Mouse (Mus musculus): Measurements from ENCODE around the gene AL731706.2.
"Not testable (repeated sequence)": the region's sequence is repeated elsewhere in the genome, so short reads cannot be mapped to it uniquely, and the experiment has no call there.

AL731706.2 gene

DNA sequence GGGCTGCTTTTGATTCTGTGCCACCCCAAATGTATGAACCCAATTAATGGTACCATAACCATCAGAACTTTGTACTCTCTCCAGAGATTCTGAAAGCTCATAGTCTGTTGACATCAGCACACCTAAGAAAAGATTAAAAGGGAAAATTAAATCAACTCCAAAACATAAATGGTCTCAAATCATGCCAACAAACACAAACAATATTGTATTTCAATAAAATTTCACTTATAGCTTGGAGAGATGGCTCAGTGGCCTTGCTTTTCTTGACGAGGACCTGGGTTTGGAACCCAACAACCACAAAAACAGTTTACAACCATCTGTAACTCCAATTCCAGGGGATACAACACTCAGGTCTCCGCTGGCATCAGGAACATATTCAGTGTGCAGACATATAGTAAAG, at the start of gene AL731706.2:
Gene AL731706.2 (minus strand): TSS at position 101 of the 400 bp plus-strand sequence.
- in situ Hi-C loops (cut with MboI, MseI), result no loop called here

DNA sequence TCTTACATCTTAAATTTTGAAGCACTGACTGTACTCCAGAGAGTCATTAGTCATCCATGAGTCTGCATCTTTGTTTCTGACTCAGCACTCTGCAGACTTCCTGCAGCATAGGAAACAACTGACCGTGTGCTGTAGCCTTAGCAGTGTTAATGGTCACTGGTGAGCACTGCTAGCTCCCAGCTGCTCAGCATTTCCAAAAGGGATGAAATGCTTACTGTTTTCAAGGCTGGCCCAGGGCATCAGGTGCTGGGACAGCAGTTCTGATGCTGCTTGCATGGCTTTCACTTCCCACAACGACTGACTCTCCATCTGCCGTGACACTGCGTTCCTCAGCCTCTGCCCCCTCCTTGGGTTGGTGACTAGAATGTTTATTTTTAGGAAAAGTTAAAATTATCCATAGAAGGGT, 35.5 kb upstream of the AL731706.2 start:
- in situ Hi-C loops (cut with MboI, MseI), result no loop called here

DNA sequence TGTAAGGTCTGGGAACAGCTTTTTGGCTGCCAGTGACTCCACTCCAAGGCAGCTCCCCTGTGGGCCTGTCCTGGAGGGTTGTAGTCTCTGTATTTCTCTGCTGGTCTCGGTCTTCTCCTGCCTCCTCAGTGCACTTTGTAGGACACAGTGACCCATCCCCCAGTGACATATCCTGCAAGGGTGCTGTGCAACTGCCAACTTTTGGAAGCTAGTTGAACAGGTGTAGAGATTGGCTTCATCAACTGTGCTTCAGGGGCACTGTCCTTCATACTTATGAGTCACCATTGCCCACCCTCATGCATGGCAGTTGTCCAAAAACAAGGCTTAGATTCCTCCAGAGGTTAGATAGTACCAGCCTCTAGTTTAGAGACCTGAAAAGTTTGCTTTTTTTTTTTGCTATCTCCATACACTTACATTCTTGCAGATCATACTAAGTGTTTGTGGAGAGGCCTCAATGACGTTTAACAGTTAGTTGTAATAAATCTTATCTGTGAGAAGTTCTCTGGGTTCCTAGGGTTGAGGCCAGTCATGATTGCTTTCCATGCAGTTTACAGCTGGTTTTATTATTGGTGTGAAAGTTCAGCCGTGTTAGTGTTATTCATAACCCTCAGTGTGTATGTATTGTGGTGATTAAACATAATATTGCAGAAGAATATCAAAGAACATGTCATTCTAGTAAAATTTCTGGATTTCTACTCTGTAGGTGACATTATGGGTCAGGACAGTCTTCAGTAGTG, 34.9 kb upstream of the AL731706.2 start:
- in situ Hi-C loops (cut with MboI, MseI), result no loop called here

DNA sequence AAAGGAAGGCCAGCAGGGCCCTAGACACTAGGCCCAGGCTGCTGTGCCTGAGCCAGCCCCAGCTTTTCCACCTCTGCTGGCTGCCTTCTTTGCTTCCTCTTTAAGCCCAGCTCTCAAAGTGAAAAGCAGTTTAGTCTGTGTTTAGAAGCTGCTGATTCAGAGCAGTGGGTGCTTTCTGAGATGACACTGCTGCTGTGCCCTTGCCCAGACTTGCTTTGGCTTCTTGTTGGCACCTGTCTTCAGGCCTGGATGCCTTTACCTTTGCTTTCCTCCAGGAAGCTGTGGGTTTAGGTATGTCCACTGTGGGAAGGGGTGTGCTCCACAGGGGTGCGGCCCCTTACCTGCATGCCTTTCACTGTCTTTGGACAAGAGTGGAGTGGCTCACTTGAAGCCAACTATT, 34.0 kb upstream of the AL731706.2 start:
- in situ Hi-C loops (cut with MboI, MseI), result no loop called here

DNA sequence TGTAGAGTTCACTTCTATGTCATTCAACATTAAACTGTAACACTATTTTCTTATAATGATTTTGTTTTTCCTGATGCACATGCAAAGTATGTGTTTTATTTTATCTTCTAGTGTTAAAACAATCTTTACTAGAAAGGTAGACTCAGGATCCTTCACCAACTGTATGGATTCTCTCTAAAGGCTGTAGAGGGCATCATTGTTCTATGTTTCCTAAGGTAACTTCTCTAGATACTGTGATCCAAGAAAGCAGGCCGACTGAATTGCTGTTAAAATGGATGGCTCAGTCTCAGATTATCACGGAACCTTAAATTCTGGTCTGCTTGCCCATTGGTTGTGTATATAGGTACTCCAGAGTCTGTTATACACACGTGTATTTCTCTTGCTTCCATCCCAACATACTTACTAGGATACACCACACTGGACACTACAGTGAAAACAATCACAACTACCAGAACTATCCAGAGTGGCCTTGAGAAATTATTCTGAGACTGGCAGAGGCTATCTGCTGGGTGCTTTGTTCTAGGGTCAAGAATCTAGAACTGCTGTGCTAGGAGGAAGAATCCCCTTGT, 28.9 kb upstream of the AL731706.2 start:
- in situ Hi-C loops (cut with MboI, MseI), result no loop called here

DNA sequence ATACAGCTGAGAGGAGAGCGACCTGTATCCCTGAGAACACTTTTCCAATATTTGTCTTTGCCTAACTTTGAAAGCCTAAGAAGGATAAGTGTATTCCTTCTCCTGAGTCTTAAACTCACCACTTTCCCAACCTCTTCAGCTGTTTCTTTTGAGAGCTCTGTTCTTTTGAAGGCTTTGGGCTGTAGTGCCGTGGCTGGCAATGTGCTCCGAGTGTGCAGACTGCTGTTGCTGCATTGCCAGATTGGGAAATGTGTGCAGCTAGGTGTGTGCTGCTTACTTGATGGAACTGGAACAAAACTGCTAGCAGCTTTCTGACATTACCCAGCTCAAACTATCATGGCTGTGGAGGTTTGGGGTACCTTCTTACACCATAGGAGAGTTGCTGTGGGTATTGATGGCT, 27.5 kb upstream of the AL731706.2 start:
- in situ Hi-C loops (cut with MboI, MseI), result no loop called here

DNA sequence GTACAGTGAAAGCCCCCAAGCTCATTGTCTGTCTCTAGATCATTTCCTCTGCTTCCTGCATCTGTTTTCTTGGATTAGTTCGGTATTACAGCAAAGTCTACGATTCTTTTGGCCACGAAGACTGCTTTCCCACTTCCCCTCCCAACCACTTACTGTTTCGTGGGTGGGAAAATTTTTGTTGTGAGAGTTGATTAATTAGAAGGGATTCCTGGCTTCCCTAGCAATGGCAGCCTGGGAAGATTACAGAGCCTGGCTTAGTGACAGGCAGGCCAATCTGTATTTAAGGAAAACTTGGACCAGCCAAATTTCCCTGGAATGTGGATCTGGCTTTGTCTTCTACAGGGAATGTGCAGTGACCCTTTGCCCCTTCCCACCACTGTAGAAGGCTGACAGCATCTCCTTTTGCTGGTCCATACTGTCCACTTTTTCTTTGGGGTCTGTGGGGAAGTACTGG, 26.5 kb upstream of the AL731706.2 start:
- in situ Hi-C loops (cut with MboI, MseI), result no loop called here

DNA sequence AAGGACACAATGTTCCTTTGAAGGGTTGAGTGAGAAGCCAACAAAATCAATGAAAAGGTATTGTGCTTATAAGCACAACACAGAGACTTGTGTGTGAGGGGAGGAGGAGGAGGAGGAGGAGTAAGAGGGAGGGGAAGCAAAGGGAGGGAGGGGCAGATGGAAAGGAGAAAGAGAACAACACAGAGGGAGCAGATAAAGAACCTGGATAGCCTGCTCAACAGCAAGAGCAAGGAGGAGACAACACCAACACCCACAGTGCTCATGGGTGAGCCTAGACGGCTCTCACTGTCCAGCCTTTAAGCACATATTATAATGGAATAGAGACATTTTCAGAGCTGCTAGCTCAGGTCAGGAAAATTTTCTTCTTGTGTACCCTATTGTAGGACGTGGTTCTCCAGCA, 23.8 kb upstream of the AL731706.2 start:
- in situ Hi-C loops (cut with MboI, MseI), result no loop called here

DNA sequence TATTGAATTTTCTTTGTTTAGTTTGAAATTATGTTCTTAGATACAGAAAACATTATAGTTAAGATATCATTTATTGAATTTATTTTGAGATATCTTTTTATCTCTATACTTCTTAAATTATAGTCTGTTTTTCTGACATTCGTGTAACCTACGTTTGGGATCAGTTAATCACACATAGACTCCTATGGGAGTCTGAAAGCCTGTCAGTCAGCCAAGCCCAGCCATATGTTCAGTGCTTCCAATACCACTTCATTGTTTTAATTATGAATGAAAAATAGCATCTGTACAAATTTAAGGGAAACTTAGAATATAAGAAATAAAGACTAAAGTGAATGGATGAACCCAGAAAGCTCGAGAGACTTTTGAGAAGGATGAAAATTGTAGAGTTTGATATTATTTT, 23.1 kb upstream of the AL731706.2 start:
- in situ Hi-C loops (cut with MboI, MseI), result no loop called here

DNA sequence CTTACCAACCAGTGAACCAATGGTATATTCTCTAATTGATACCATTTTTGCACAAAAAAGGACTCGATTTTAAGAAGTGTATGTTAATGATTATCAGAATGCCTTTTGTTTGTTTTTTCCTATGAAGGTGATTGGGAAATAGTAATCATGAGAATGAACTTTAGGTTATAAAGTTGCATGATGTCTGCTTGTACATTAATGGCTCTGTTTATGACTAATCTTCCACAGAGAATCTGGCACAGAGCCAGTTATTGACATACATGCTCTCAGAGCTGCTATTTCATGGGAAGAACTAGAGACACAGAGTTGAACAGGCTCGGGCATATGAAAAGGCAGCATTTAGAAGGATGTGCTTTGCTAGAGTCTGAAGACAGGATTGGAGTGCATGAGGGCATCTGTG, 10.7 kb upstream of the AL731706.2 start:
- in situ Hi-C loops (cut with MboI, MseI), result no loop called here

DNA sequence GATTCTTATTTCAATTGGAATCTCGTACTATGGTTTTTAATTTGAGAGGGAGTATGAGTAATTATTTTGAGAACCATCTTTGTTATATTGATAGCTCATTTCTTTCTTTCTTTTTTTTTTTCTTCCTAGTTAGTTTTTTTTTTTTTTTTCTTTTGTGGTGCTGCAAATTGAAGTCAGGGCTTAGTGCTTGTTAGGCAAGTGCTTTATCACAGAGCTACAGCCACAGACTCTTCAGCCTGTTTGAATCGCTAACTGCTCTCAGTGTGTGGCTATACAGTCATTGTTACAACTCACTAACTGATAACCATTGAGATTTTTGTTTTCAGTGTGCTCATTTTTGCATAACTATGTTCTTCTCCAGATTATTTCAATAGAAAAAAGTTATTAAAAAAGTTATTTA, 9.0 kb upstream of the AL731706.2 start:
- in situ Hi-C loops (cut with MboI, MseI), result no loop called here

DNA sequence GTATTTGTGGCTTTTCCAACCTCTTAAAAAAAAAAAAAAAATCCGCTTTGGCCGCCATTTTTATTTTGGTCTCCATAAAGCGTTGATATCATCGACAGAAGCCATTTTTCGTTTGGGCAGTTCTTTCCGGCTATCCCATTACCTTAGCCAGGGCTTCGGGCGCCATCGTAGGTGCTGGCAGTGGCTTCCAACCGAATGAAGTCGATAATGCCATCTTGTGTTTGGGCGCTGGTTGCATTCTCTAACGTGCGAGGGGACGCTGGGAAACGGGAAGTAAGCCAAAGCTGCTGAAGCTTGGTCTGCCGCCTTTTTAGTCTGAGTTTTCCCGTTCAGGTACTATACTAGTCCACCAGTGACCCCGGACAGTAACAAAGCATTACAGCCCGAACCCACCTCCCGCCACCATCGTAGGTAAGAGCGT, 6.5 kb upstream of the AL731706.2 start:
- in situ Hi-C loops (cut with MboI, MseI), result no loop called here

DNA sequence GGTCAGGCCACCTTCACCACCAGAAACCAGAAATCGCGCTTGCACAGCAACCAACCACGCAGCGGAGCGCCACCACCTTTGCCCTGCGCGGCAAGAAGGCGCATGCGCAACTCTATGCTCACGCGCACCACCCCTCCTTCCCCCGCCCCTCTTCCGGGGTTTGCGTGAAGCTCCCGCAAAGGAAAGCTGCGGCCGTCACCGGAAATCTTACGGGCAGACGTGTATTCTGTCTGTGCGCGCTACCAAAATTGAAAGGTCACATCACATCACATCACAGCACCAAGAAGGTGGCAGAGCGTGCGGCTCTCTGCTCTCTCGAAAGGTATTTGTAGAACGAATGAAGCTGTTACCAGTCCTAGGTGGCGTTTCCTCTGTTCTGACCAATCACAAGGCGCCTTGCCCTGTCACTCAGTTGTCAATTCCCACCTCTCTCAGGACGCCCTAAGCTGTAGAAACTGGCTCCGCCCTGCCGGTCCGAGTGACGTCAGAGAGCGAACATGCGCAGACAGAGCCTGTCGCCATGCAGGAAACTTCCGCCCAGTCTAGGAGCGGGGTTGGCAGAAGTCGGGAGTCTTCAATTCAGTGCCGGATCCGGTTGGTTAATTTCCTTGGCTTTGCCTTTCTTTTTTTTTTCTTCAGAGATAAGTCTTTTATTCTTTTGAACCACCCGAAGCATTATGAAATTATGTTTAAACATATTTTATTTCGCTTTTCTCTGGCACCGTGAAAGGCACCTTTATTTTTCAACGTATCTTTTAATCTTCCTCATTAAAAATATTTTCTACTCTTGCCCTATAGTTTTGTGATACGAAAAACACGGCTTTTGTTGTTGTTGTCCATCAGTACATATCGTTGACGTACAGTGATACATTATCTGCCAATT, 5.8 kb upstream of the AL731706.2 start, which contains the start of the genes Slx4ip, AL731706.1 and Mkks:
Gene Slx4ip (plus strand): TSS at position 151 of the 883 bp plus-strand sequence.
Gene AL731706.1 (minus strand): TSS at position 322 of the 883 bp plus-strand sequence.
Gene Mkks (minus strand): TSS at position 322 of the 883 bp plus-strand sequence.
- in situ Hi-C loops (cut with MboI, MseI), result no loop called here

DNA sequence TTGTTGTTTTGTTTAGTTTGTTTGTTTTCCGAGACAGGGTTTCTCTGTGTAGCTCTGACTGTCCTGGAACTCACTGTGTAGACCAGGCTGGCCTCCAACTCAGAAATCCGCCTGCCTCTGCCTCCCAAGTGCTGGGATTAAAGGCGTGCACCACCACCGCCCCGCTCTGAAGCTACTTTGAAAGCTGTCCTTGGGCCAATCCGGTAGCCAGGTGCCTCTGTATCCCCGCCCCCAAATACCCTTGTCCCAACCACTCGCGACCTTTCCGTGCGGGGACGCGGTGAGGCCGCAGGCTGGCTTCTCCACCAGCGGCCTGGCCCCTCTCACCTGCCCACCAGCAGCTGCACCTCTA, 5.2 kb upstream of the AL731706.2 start:
- in situ Hi-C loops (cut with MboI, MseI), result not testable (repeated sequence)

DNA sequence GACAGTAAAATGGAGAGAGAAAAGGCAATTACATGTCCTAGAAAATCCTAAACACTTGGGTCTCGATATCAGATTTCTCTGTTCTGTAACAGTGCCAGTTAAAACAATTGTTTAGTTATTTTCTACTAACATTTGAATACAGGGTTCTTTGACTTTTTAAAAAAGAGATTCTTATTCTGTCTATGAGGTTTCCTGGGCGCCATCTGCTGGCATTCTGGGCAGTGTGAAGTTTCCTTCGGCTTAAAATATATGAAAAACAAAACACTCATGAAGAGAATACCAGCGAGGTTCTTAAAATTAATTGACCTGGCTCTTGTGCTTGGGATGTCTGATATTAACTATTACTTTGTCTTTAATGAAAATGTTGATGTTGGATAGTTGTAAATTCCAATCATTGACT, 1.4 kb upstream of the AL731706.2 start:
- in situ Hi-C loops (cut with MboI, MseI), result no loop called here

DNA sequence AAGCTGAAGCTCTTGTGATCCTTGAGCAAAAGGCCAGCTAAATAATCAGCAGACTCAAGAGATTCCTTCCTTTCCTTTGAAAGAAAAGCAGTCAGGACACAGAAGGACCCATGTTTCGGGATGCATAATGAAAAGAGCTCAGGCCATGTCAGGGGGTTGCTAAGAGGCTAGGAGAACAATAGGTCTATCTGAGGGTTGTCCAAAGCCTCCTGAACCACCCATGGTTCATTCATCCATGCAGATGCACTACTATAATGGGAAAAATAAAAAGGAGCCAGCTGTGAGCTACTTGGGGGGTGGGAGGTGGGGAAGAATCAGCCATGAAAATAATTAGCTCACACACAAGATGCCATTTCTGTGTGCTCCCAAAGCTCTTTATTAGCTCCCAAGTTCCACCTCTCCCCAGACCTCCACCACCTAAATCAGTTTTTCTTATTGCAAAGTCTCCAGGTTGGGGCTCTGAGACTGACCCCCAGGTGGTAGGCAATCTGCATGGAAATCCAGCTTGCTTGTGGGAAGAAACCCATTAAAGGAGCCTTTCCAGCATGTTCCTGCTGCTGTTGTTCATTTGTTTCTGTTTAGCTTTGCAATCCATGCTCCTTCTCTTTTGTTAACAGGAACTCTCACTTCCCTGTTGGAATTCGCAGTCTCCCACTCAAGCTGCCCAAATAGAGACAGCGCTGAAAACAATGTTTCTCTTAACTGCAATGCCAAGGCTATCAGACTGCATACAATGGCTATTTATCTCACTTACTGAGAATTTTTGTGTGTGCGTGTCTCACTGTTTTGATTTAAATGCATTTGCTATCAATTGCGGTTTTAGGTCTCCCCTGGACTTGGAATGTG, 30.7 kb downstream of the AL731706.2 start:
- in situ Hi-C loops (cut with MboI, MseI), result no loop called here

DNA sequence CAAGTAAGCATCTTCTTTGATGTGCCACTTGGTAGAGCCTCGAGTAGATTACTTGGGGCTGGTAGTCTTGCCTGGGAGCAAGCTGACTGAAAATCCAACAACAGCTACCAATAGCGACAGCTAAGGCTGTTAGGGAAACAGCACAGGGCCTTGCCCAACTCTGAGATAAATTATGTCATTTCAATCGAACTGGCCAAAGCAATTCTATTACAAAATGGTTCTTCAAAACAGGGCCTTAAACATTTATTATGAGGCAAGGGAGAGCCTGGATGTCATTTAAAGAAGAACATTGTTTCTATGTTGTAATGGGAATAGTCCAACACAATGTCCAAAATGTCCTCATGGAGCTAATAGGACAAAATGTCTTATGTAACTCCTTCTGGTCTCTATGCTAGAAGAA, 35.1 kb downstream of the AL731706.2 start:
- in situ Hi-C loops (cut with MboI, MseI), result no loop called here

DNA sequence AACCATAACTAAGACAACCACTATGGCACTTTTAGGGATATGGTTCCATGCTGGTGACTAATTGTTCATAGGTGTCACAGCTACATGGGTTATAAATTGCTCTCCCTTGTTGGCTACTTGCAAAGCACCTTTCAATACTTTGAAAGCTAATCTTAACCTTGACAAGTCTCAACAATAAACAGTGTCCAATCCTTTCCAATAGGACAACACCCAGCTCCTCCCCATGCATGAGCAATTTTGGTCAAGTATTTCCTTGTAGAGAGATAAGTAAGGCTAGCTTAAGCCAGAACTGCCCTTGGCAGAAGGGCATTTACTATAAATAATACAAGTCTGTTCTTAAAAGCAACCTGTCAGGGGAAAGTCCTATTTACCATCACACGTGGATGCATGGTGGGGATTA, 47.5 kb downstream of the AL731706.2 start:
- in situ Hi-C loops (cut with MboI, MseI), result no loop called here

DNA sequence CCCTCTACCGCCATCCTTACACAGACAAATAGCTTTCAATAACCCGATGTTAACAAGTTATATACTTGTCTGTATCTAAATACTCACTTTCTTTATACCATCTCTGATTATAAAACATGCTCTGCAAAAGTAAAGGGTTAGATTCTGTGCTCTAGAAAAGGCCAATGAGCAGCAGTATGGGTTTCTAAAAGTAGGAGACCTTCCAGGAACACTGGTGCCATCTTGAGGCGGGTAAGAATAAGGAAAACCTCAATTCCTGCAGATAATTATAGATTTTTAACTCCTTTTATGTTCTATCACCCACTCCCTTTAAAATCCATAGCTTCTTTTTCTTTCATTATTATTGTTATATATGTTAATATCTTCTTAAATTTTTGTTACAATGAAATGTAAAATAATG, 49.6 kb downstream of the AL731706.2 start:
- in situ Hi-C loops (cut with MboI, MseI), result no loop called here
